10 mouse cellular contexts compared by ENCODE assay signal in genomic region chr19:10042816-10043215, GRCm38 (mm10). TPM values are rescaled to one million over a fixed set of nuclear protein-coding genes. Genes with fewer than 3 reads are reported as not detected.
DNase-seq lines count a peak whose midpoint lies in the region; ATAC-seq lines count a peak whose summit lies in the region.
"Had no signal": no experiment of that assay in that cellular context is flagged by ENCODE, and none has a peak within 500 bp of the region (broad histone marks: within the 10 kb centered on the region; RNA-seq: fewer than 3 reads in every experiment).

No protein-coding gene starts in this region.

- H3K9ac ChIP-seq in embryonic facial prominence, embryonic 13.5 days: no peak overlapping the region; the same call in 1 of the 2 replicates
- 0 out of 2 replicates have a peak overlapping the region, but pooled peaks have one; percentile 5 for H3K9ac ChIP-seq in liver, embryonic 11.5 days (ENCODE audit: low read depth, low read length)
- H3K9ac ChIP-seq in hindbrain, embryonic 15.5 days: no peak overlapping the region
- no peak overlapping the region; the same call in 1 of the 2 replicates for H3K9ac ChIP-seq in neural tube, embryonic 13.5 days

- H3K27ac ChIP-seq in embryonic facial prominence, embryonic 13.5 days: no peak overlapping the region
- no peak overlapping the region for H3K27ac ChIP-seq in embryonic facial prominence, embryonic 10.5 days (replicated peaks)
- H3K27ac ChIP-seq in liver, embryonic 11.5 days (ENCODE audit: low read depth, low read length): no peak overlapping the region
- H3K27ac ChIP-seq in hindbrain, embryonic 15.5 days (replicated peaks): no peak overlapping the region
- H3K27ac ChIP-seq in neural tube, embryonic 13.5 days (replicated peaks): no peak overlapping the region

- no peaks in the 10 kb centered on the region for H3K9me3 ChIP-seq in embryonic facial prominence, embryonic 13.5 days
- no peaks in the 10 kb centered on the region for H3K9me3 ChIP-seq in embryonic facial prominence, embryonic 10.5 days
- no peaks in the 10 kb centered on the region for H3K9me3 ChIP-seq in liver, embryonic 11.5 days (ENCODE audit: control insufficient read depth, low read length)
- H3K9me3 ChIP-seq in hindbrain, embryonic 15.5 days: no peaks in the 10 kb centered on the region
- H3K9me3 ChIP-seq in neural tube, embryonic 13.5 days: no peaks in the 10 kb centered on the region

- ATAC-seq in embryonic facial prominence, embryonic 13.5 days (ENCODE audit: insufficient number of reproducible peaks, insufficient read depth, low FRiP score, low TSS enrichment, low read depth): no peak
- no peak for ATAC-seq in liver, embryonic 11.5 days (replicated peaks; ENCODE audit: low FRiP score)
- no peak for ATAC-seq in hindbrain, embryonic 15.5 days (ENCODE audit: low FRiP score, low read depth)
- no peak for ATAC-seq in neural tube, embryonic 13.5 days (ENCODE audit: low read depth)

- H3K4me2 ChIP-seq in embryonic facial prominence, embryonic 13.5 days: peak overlapping the region; percentile 99
- H3K4me2 ChIP-seq in liver, embryonic 11.5 days: peak overlapping the region; percentile 99
- H3K4me2 ChIP-seq in hindbrain, embryonic 15.5 days: peak overlapping the region; percentile 81
- H3K4me2 ChIP-seq in neural tube, embryonic 13.5 days: peak overlapping the region; percentile 97

- no peak overlapping the region for H3K4me3 ChIP-seq in embryonic facial prominence, embryonic 13.5 days
- H3K4me3 ChIP-seq in embryonic facial prominence, embryonic 10.5 days: no peak overlapping the region
- H3K4me3 ChIP-seq in liver, embryonic 11.5 days (ENCODE audit: low read depth, low read length): peak overlapping the region; percentile 66; the same call in 1 of the 2 replicates
- peak overlapping the region; percentile 66 for H3K4me3 ChIP-seq in hindbrain, embryonic 15.5 days
- H3K4me3 ChIP-seq in neural tube, embryonic 13.5 days: peak overlapping the region; percentile 59

- H3K36me3 ChIP-seq in embryonic facial prominence, embryonic 13.5 days: no peaks in the 10 kb centered on the region
- no peaks in the 10 kb centered on the region for H3K36me3 ChIP-seq in embryonic facial prominence, embryonic 10.5 days (replicated peaks)
- H3K36me3 ChIP-seq in liver, embryonic 11.5 days (ENCODE audit: control insufficient read depth, insufficient read depth, low read length): no peaks in the 10 kb centered on the region
- no peaks in the 10 kb centered on the region for H3K36me3 ChIP-seq in hindbrain, embryonic 15.5 days
- no peaks in the 10 kb centered on the region for H3K36me3 ChIP-seq in neural tube, embryonic 13.5 days

- WGBS in embryonic facial prominence, embryonic 13.5 days: 78% methylated on average over 4 of the region's 4 CpGs
- WGBS in embryonic facial prominence, embryonic 10.5 days: 84% methylated on average over 4 of the region's 4 CpGs
- 90% methylated on average over 4 of the region's 4 CpGs for WGBS in liver, embryonic 11.5 days
- WGBS in hindbrain, embryonic 15.5 days: 77% methylated on average over 4 of the region's 4 CpGs
- WGBS in neural tube, embryonic 13.5 days: 82% methylated on average over 4 of the region's 4 CpGs

- H3K4me1 ChIP-seq in embryonic facial prominence, embryonic 13.5 days: peaks cover 34% of the 10 kb centered on the region
- peaks cover 24% of the 10 kb centered on the region for H3K4me1 ChIP-seq in embryonic facial prominence, embryonic 10.5 days
- H3K4me1 ChIP-seq in liver, embryonic 11.5 days (replicated peaks; ENCODE audit: control insufficient read depth, insufficient read depth, low read length): peaks cover 35% of the 10 kb centered on the region
- H3K4me1 ChIP-seq in hindbrain, embryonic 15.5 days (replicated peaks): peaks cover 36% of the 10 kb centered on the region
- peaks cover 30% of the 10 kb centered on the region for H3K4me1 ChIP-seq in neural tube, embryonic 13.5 days (replicated peaks)

- DNase-seq in embryonic facial prominence, embryonic 10.5 days (ENCODE audit: low spot score): no peak
- DNase-seq in liver, embryonic 11.5 days (ENCODE audit: low spot score): no peak
- no peak for DNase-seq in liver
- no peak for DNase-seq in left cerebral cortex, adult 18-20 months (ENCODE audit: low spot score in 2 of 2)
- DNase-seq in frontal cortex, postnatal 36 days (ENCODE audit: low spot score in 2 of 2): no peak
- DNase-seq: adrenal gland, adult 8-10 months; layer of hippocampus, postnatal 36 days had no signal

- H3K27me3 ChIP-seq in embryonic facial prominence, embryonic 13.5 days: no peaks in the 10 kb centered on the region; the same call in 1 of the 2 replicates
- H3K27me3 ChIP-seq in embryonic facial prominence, embryonic 10.5 days (replicated peaks; ENCODE audit: low read depth, poor library complexity, severe bottlenecking): peaks cover 36% of the 10 kb centered on the region
- H3K27me3 ChIP-seq in liver, embryonic 11.5 days (replicated peaks; ENCODE audit: control insufficient read depth, insufficient read depth, low read length): no peaks in the 10 kb centered on the region; the same call in 1 of the 2 replicates
- H3K27me3 ChIP-seq in hindbrain, embryonic 15.5 days: no peaks in the 10 kb centered on the region
- no peaks in the 10 kb centered on the region; the same call in 1 of the 2 replicates for H3K27me3 ChIP-seq in neural tube, embryonic 13.5 days

RNA-seq across cellular contexts. Expression of gene Fads3, which starts 1.4 kb away (rescaled TPM):
- 8.6 and 10.0 TPM in 2 replicates for polyA plus RNA-seq in embryonic facial prominence, embryonic 13.5 days (2015; fragmentation: Nextera tagmentation; extraction: Ambion mirVana)
- 4.0 and 4.3 TPM in 2 replicates for polyA plus RNA-seq in embryonic facial prominence, embryonic 10.5 days (2016; fragmentation: Nextera tagmentation; extraction: Ambion mirVana)
- polyA plus RNA-seq in liver, embryonic 11.5 days (2014; fragmentation: Nextera tagmentation; extraction: Ambion mirVana): 7.2 and 7.3 TPM in 2 replicates
- polyA plus RNA-seq in hindbrain, embryonic 15.5 days (2015; fragmentation: Nextera tagmentation; extraction: Ambion mirVana): 31.4 and 32.8 TPM in 2 replicates
- polyA plus RNA-seq in neural tube, embryonic 13.5 days (2015; fragmentation: Nextera tagmentation; extraction: Ambion mirVana): 18.8 and 19.1 TPM in 2 replicates
- 10 to 100 TPM; 32.2 to 32.6 TPM for total RNA-seq in left cerebral cortex, adult 18-20 months (2021)

RNA-seq across cellular contexts. Expression of gene Rab3il1, which starts 41.3 kb away (rescaled TPM):
- polyA plus RNA-seq in embryonic facial prominence, embryonic 13.5 days (2015; fragmentation: Nextera tagmentation; extraction: Ambion mirVana): 42.0 and 43.3 TPM in 2 replicates
- 51.7 and 57.4 TPM in 2 replicates for polyA plus RNA-seq in embryonic facial prominence, embryonic 10.5 days (2016; fragmentation: Nextera tagmentation; extraction: Ambion mirVana)
- polyA plus RNA-seq in liver, embryonic 11.5 days (2014; fragmentation: Nextera tagmentation; extraction: Ambion mirVana): 133 and 137 TPM in 2 replicates
- 20.7 and 22.3 TPM in 2 replicates for polyA plus RNA-seq in hindbrain, embryonic 15.5 days (2015; fragmentation: Nextera tagmentation; extraction: Ambion mirVana)
- 25.2 and 26.2 TPM in 2 replicates for polyA plus RNA-seq in neural tube, embryonic 13.5 days (2015; fragmentation: Nextera tagmentation; extraction: Ambion mirVana)
- 10 to 100 TPM in 1 of 2 experiments, 1 to 10 TPM in 1; 9.6 to 10.2 TPM for total RNA-seq in left cerebral cortex, adult 18-20 months (2021)

RNA-seq across cellular contexts. Expression of gene Best1, which starts 41.4 kb away (rescaled TPM):
- polyA plus RNA-seq in embryonic facial prominence, embryonic 13.5 days (2015; fragmentation: Nextera tagmentation; extraction: Ambion mirVana): 0.73 and 0.98 TPM in 2 replicates
- 1.6 TPM in 2 replicates for polyA plus RNA-seq in embryonic facial prominence, embryonic 10.5 days (2016; fragmentation: Nextera tagmentation; extraction: Ambion mirVana)
- polyA plus RNA-seq in liver, embryonic 11.5 days (2014; fragmentation: Nextera tagmentation; extraction: Ambion mirVana): 0.31 and 0.59 TPM in 2 replicates
- polyA plus RNA-seq in hindbrain, embryonic 15.5 days (2015; fragmentation: Nextera tagmentation; extraction: Ambion mirVana): 2.3 TPM in 2 replicates
- polyA plus RNA-seq in neural tube, embryonic 13.5 days (2015; fragmentation: Nextera tagmentation; extraction: Ambion mirVana): 1.0 and 1.5 TPM in 2 replicates
- total RNA-seq in left cerebral cortex, adult 18-20 months (2021): 1 to 10 TPM; 1.0 to 1.1 TPM

RNA-seq across cellular contexts. Expression of gene Fads2, which starts 58.7 kb away (rescaled TPM):
- polyA plus RNA-seq in embryonic facial prominence, embryonic 13.5 days (2015; fragmentation: Nextera tagmentation; extraction: Ambion mirVana): 70.0 and 79.8 TPM in 2 replicates
- polyA plus RNA-seq in embryonic facial prominence, embryonic 10.5 days (2016; fragmentation: Nextera tagmentation; extraction: Ambion mirVana): 160 and 165 TPM in 2 replicates
- 48.8 and 54.3 TPM in 2 replicates for polyA plus RNA-seq in liver, embryonic 11.5 days (2014; fragmentation: Nextera tagmentation; extraction: Ambion mirVana)
- 218 and 229 TPM in 2 replicates for polyA plus RNA-seq in hindbrain, embryonic 15.5 days (2015; fragmentation: Nextera tagmentation; extraction: Ambion mirVana)
- 113 and 114 TPM in 2 replicates for polyA plus RNA-seq in neural tube, embryonic 13.5 days (2015; fragmentation: Nextera tagmentation; extraction: Ambion mirVana)
- 100 to 1,000 TPM; 112 to 119 TPM for total RNA-seq in left cerebral cortex, adult 18-20 months (2021)

Comparison
In these comparisons a context has a peak if more than half of its experiments do, and no peak if none do; other contexts are left out.
1. H3K4me3 ChIP-seq: peak in liver, embryonic 11.5 days (single experiment), hindbrain, embryonic 15.5 days (single experiment) and neural tube, embryonic 13.5 days (single experiment); none in embryonic facial prominence, embryonic 13.5 days (single experiment) and embryonic facial prominence, embryonic 10.5 days (single experiment).
2. Peak in every context shown above with its lines, with median percentiles within 50 percentile points of each other: H3K4me2 ChIP-seq.